Mouse (Mus musculus) MEL (cell line): ENCODE measurements at regions not wholly inside any gene's neighbourhood (a gene's known extent, or its start where the extent isn't known, plus 50 kb on each side); places are given as distances from the start of the nearest gene placed in this dataset.

Experiments
- DNase-seq: peaks from one replicate; pipeline ENCODE4 v3.0.0; 2011; ENCODE audit warnings: low read depth, low spot score
- H3K27ac ChIP-seq: 2 replicates; pipeline ENCODE4 v1.5.1; 2012; ENCODE audit warnings: low read depth, mild to moderate bottlenecking, control low read depth, low read length, moderate library complexity; ENCODE audit not compliant: control insufficient read depth
- H3K27me3 ChIP-seq, 2 experiments: fragments of 150-350 bp in 1 of 2; sonication (generic) in 1 of 2; 2 replicates each; pipeline ENCODE4 v1.6.1; 2012; ENCODE audit warnings: low read length in 2 of 2, mild to moderate bottlenecking in 2 of 2, improper control_type of control experiment in 1 of 2, moderate library complexity in 1 of 2; ENCODE audit not compliant: insufficient read depth in 2 of 2, control insufficient read depth in 1 of 2
- H3K36me3 ChIP-seq, 2 experiments: 2 replicates each; pipeline ENCODE4 v1.6.1; 2012 to 2014; ENCODE audit warnings: low read length in 2 of 2, improper control_type of control experiment in 1 of 2, inconsistent platforms in 1 of 2, mild to moderate bottlenecking in 1 of 2; ENCODE audit not compliant: insufficient read depth in 2 of 2, control insufficient read depth in 1 of 2
- H3K4me1 ChIP-seq, 2 experiments: fragments of 150-350 bp in 1 of 2; sonication (generic) in 1 of 2; 2 replicates each; pipeline ENCODE4 v1.6.1; 2012; ENCODE audit warnings: low read length in 2 of 2, improper control_type of control experiment in 1 of 2, mild to moderate bottlenecking in 1 of 2; ENCODE audit not compliant: insufficient read depth in 2 of 2, control insufficient read depth in 1 of 2
- H3K4me3 ChIP-seq, 2 experiments: fragments of 150-350 bp in 1 of 2; sonication (generic) in 1 of 2; 2 replicates each; pipeline ENCODE4 v1.5.1; 2012; ENCODE audit warnings: low read depth in 2 of 2, low read length in 2 of 2, mild to moderate bottlenecking in 2 of 2, moderate library complexity in 2 of 2, control low read depth in 1 of 2, improper control_type of control experiment in 1 of 2; ENCODE audit not compliant: control insufficient read depth in 1 of 2, insufficient read depth in 1 of 2
- H3K79me2 ChIP-seq: 2 replicates; pipeline ENCODE4 v1.6.1; 2012; ENCODE audit warnings: mild to moderate bottlenecking, low read length, moderate library complexity; ENCODE audit not compliant: control insufficient read depth, poor library complexity, insufficient read depth
- H3K9ac ChIP-seq: 2 replicates; pipeline ENCODE4 v1.6.1; 2012; ENCODE audit warnings: low read depth, mild to moderate bottlenecking, control low read depth, low read length, moderate library complexity; ENCODE audit not compliant: control insufficient read depth, poor library complexity, severe bottlenecking
- H3K9me3 ChIP-seq: fragments of 150-350 bp; sonication (generic); replicated peaks from 2 replicates; pipeline ENCODE4 v1.6.1; 2012; ENCODE audit warnings: mild to moderate bottlenecking, low read length, improper control_type of control experiment, moderate library complexity; ENCODE audit not compliant: insufficient read depth
- ELF1 ChIP-seq: IDR thresholded peaks from 2 replicates; pipeline ENCODE4 v1.6.1; 2014; ENCODE audit warnings: low read depth, mild to moderate bottlenecking, inconsistent platforms, low read length, improper control_type of control experiment, moderate library complexity
- EP300 ChIP-seq, 2 experiments: IDR thresholded peaks; 2 replicates each; pipeline ENCODE4 v1.6.1; 2011; ENCODE audit warnings: improper control_type of control experiment in 2 of 2, low read length in 2 of 2, low read depth in 1 of 2, mild to moderate bottlenecking in 1 of 2
- GABPA ChIP-seq: IDR thresholded peaks from 2 replicates; pipeline ENCODE4 v1.6.1; 2012; ENCODE audit warnings: low read depth, mild to moderate bottlenecking, inconsistent platforms, low read length, improper control_type of control experiment, moderate library complexity
- GATA1 ChIP-seq: IDR thresholded peaks from 2 replicates; pipeline ENCODE4 v1.6.1; 2011; ENCODE audit warnings: low read depth, low read length, improper control_type of control experiment
- JUND ChIP-seq: IDR thresholded peaks from 2 replicates; pipeline ENCODE4 v1.6.1; 2011; ENCODE audit warnings: low read depth, mild to moderate bottlenecking, improper control_type of control experiment, low read length
- KAT2A ChIP-seq: conservative IDR thresholded peaks from 2 replicates; pipeline ENCODE4 v1.6.1; 2012; ENCODE audit warnings: low read depth, low read length, improper control_type of control experiment, inconsistent platforms
- MAFK ChIP-seq: IDR thresholded peaks from 2 replicates; pipeline ENCODE4 v1.6.1; 2011; ENCODE audit warnings: low read depth, mild to moderate bottlenecking, low read length, improper control_type of control experiment, borderline replicate concordance
- MAX ChIP-seq: IDR thresholded peaks from 2 replicates; pipeline ENCODE4 v1.6.1; 2011; ENCODE audit warnings: low read length, improper control_type of control experiment
- MXI1 ChIP-seq: IDR thresholded peaks from 2 replicates; pipeline ENCODE4 v1.6.1; 2011; ENCODE audit warnings: mild to moderate bottlenecking, low read depth, low read length, improper control_type of control experiment
- MYB ChIP-seq: IDR thresholded peaks from 2 replicates; pipeline ENCODE4 v1.6.1; 2011; ENCODE audit warnings: mild to moderate bottlenecking, low read depth, low read length, improper control_type of control experiment
- POLR2A ChIP-seq, 2 experiments: IDR thresholded peaks; 2 replicates each; pipeline ENCODE4 v1.6.1; 2011 to 2012; ENCODE audit warnings: low read length in 2 of 2, mild to moderate bottlenecking in 2 of 2, control low read depth in 1 of 2, improper control_type of control experiment in 1 of 2, low read depth in 1 of 2, moderate library complexity in 1 of 2; ENCODE audit not compliant: control insufficient read depth in 1 of 2, insufficient read depth in 1 of 2, poor library complexity in 1 of 2
- POLR2AphosphoS2 ChIP-seq: IDR thresholded peaks from 2 replicates; pipeline ENCODE4 v1.6.1; 2011; ENCODE audit warnings: low read length, improper control_type of control experiment
- UBTF ChIP-seq: IDR thresholded peaks from 2 replicates; pipeline ENCODE4 v1.6.1; 2012; ENCODE audit warnings: low read depth, mild to moderate bottlenecking, inconsistent platforms, low read length, improper control_type of control experiment, moderate library complexity, borderline replicate concordance; ENCODE audit not compliant: insufficient read depth
- USF2 ChIP-seq, 2 experiments: IDR thresholded peaks; 2 replicates each; pipeline ENCODE4 v1.6.1; 2011 to 2012; ENCODE audit warnings: improper control_type of control experiment in 2 of 2, low read length in 2 of 2, borderline replicate concordance in 1 of 2, inconsistent platforms in 1 of 2, low read depth in 1 of 2, mild to moderate bottlenecking in 1 of 2; ENCODE audit not compliant: insufficient read depth in 1 of 2
- ZC3H11A ChIP-seq: IDR thresholded peaks from 2 replicates; pipeline ENCODE4 v1.6.1; 2012; ENCODE audit warnings: low read depth, mild to moderate bottlenecking, inconsistent platforms, low read length, improper control_type of control experiment
- ZKSCAN1 ChIP-seq: IDR thresholded peaks from 2 replicates; pipeline ENCODE4 v1.6.1; 2012; ENCODE audit warnings: low read depth, mild to moderate bottlenecking, inconsistent platforms, low read length, improper control_type of control experiment, moderate library complexity
- ZMIZ1 ChIP-seq: IDR thresholded peaks from 2 replicates; pipeline ENCODE4 v1.6.1; 2012; ENCODE audit warnings: low read depth, mild to moderate bottlenecking, inconsistent platforms, low read length, improper control_type of control experiment, moderate library complexity
- ZNF384 ChIP-seq: IDR thresholded peaks from 2 replicates; pipeline ENCODE4 v1.6.1; 2012; ENCODE audit warnings: low read depth, mild to moderate bottlenecking, inconsistent platforms, low read length, improper control_type of control experiment

GRCm38 (mm10) chr5:148704769-148705168 lies 152.2 kb upstream of the Ubl3 start:
- no peak for DNase-seq
- Histone ChIP-seq H3K27ac (no peak overlapping the region), H3K4me1 (no peaks in the 10 kb centered on the region), H3K79me2 (no peaks in the 10 kb centered on the region), H3K9ac (no peak overlapping the region), H3K9me3 (no peaks in the 10 kb centered on the region), H3K4me3 (no peak overlapping the region), H3K27me3 (no peaks in the 10 kb centered on the region)
- TF ChIP-seq JUND (no peak), GABPA (no peak), USF2 (IDR thresholded peaks at IDR 0.05; ENCODE audit: borderline replicate concordance in 1 of 2, insufficient read depth in 1 of 2, low read depth in 1 of 2, low read length in 2 of 2) (no peak), ZKSCAN1 (no peak), MYB (no peak), GATA1 (no peak), MXI1 (no peak), UBTF (no peak), POLR2AphosphoS2 (no peak), EP300 (IDR thresholded peaks at IDR 0.05; ENCODE audit: low read depth in 1 of 2, low read length in 2 of 2) (no peak), ZMIZ1 (no peak), KAT2A (no peak), MAFK (no peak), ZNF384 (no peak), ELF1 (no peak)
- TF ChIP-seq, all 39 proteins: peak for 0
- no peaks in the 10 kb centered on the region for H3K36me3 ChIP-seq

DNA sequence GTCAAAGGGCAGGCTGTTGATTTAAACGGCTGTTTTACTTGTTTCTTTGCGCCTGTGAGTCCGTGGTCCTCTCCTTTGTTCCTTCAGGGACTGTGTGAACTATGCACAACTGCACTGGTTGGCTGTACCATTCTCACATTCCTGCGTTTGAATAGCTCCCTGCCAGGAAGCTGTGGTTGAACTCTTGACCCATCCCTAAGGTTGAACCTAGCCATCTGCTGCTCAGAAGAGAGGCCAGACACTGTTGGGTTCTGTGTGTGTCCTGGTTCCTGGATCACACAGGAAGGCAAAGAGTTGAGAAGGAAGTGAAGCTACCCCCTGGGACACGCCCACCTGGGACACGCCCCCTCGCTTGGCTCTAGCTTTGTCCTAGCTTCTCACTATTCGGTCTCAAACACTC lies 149.3 kb upstream of the Ubl3 start:
- no peaks in the 10 kb centered on the region for H3K9me3 ChIP-seq
- TF ChIP-seq ZC3H11A, result no peak
- TF ChIP-seq MXI1, result no peak
- no peaks in the 10 kb centered on the region for H3K27me3 ChIP-seq
- H3K27ac ChIP-seq, result no peak overlapping the region
- H3K4me1 ChIP-seq, result no peaks in the 10 kb centered on the region
- no peak overlapping the region for H3K9ac ChIP-seq
- no peak for DNase-seq
- no peaks in the 10 kb centered on the region for H3K36me3 ChIP-seq
- H3K79me2 ChIP-seq, result no peaks in the 10 kb centered on the region
- H3K4me3 ChIP-seq, result no peak overlapping the region

GRCm38 (mm10) chr5:148701001-148701400 lies 148.4 kb upstream of the Ubl3 start:
- Histone ChIP-seq H3K79me2 (no peaks in the 10 kb centered on the region), H3K36me3 (no peaks in the 10 kb centered on the region), H3K9me3 (no peaks in the 10 kb centered on the region), H3K4me1 (no peaks in the 10 kb centered on the region)
- TF ChIP-seq ZKSCAN1 (no peak), POLR2A (IDR thresholded peaks at IDR 0.05; ENCODE audit: control insufficient read depth in 1 of 2, insufficient read depth in 1 of 2, low read depth in 1 of 2, low read length in 2 of 2, poor library complexity in 1 of 2) (no peak), JUND (no peak), MAX (no peak)
- TF ChIP-seq, all 39 proteins: peak for 0
- Histone ChIP-seq H3K27me3 (no peaks in the 10 kb centered on the region), H3K4me3 (no peak overlapping the region), H3K27ac (no peak overlapping the region), H3K9ac (no peak overlapping the region)
- no peak for DNase-seq
